Mouse (Mus musculus): ENCODE data around the gene Ccdc88c. TPM values are rescaled to one million over a fixed set of nuclear protein-coding genes. Genes with fewer than 3 reads are reported as not detected.

The Ccdc88c gene
- polyA plus RNA-seq, 1 experiment = 41.6 TPM

DNA sequence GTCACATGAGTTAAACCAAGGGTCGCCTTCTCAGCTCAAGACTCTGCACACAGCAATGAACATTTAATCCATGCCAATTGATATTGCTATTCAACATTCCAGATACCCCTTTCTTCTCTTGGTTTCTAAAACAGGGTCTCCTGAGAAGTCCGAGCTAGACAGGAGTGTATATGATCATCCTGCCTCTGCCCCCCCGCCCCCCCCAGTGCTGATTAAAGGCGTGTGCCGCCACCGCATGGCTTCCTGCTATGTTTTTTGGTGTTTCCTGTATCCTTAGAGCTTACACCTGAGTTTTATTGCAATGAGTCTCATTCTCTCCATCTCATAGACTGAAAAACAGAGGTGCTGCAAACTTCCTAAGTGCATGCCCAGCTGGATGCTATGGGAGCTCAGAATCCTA, 127.5 kb downstream of the Ccdc88c start:
- no peak overlapping the region for H3K27ac ChIP-seq (ENCODE audit: control insufficient read depth, insufficient read depth, low read depth, low read length)
- no peaks in the 10 kb centered on the region for H3K36me3 ChIP-seq (ENCODE audit: control insufficient read depth, insufficient read depth, low read length)
- TF ChIP-seq CTCF (IDR thresholded peaks at IDR 0.05; ENCODE audit: control insufficient read depth, insufficient read depth, insufficient replicate concordance, low read depth, low read length) = no peak
- TF ChIP-seq POLR2A (IDR thresholded peaks at IDR 0.05; ENCODE audit: control insufficient read depth, low read depth, low read length) = no peak
- H3K27me3 ChIP-seq (ENCODE audit: control insufficient read depth, insufficient read depth, low read length) = no peaks in the 10 kb centered on the region
- no peak overlapping the region for H3K4me3 ChIP-seq (ENCODE audit: control insufficient read depth, low read depth, low read length)
- H3K4me1 ChIP-seq (ENCODE audit: control insufficient read depth, insufficient read depth, low read length) = peaks cover 10% of the 10 kb centered on the region

- Histone ChIP-seq H3K36me3 (ENCODE audit: control insufficient read depth, insufficient read depth, low read length) (no peaks in the 10 kb centered on the region), H3K4me1 (ENCODE audit: control insufficient read depth, insufficient read depth, low read length) (peaks cover 10% of the 10 kb centered on the region), H3K27ac (ENCODE audit: control insufficient read depth, insufficient read depth, low read depth, low read length) (no peak overlapping the region), H3K27me3 (ENCODE audit: control insufficient read depth, insufficient read depth, low read length) (no peaks in the 10 kb centered on the region), H3K4me3 (ENCODE audit: control insufficient read depth, low read depth, low read length) (no peak overlapping the region)
- TF ChIP-seq POLR2A (IDR thresholded peaks at IDR 0.05; ENCODE audit: control insufficient read depth, low read depth, low read length) (no peak), CTCF (IDR thresholded peaks at IDR 0.05; ENCODE audit: control insufficient read depth, insufficient read depth, insufficient replicate concordance, low read depth, low read length) (no peak)
These were observed 128.0 kb downstream of the Ccdc88c start for GRCm38 (mm10) chr12:100900901-100901300.

DNA sequence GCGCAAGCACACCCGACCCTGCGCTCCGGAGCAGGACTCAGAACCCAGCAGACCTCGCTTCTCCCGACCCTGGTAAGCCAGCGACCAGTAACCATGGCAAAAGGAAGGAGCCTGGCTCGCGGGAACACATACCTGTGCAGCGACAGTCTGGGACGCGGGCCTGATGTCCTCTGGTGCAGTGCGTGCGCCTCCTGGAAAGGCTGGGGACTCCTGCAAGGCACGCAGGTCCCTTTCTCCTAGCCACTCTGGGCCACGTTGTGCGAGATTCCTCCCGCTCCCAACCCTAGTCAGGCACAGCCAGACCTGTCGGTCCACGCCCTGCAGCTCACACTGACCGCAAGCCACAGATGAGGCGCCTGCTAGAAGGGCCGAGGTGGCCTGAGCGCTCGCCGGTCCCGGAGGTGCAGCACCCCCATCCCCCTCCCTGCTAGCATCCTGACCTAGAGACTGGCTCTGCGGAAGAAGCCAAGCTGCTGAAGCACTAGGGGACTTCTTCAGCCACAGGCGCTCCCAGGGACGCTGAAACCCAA, 129.7 kb downstream of the Ccdc88c start:
- TF ChIP-seq CTCF (IDR thresholded peaks at IDR 0.05; ENCODE audit: control insufficient read depth, insufficient read depth, insufficient replicate concordance, low read depth, low read length) (no peak), POLR2A (IDR thresholded peaks at IDR 0.05; ENCODE audit: control insufficient read depth, low read depth, low read length) (no peak)
- no peaks in the 10 kb centered on the region for H3K27me3 ChIP-seq (ENCODE audit: control insufficient read depth, insufficient read depth, low read length)
- H3K27ac ChIP-seq (ENCODE audit: control insufficient read depth, insufficient read depth, low read depth, low read length) = no peak overlapping the region
- no peaks in the 10 kb centered on the region for H3K36me3 ChIP-seq (ENCODE audit: control insufficient read depth, insufficient read depth, low read length)
- peaks cover 10% of the 10 kb centered on the region for H3K4me1 ChIP-seq (ENCODE audit: control insufficient read depth, insufficient read depth, low read length)
- peak overlapping the region; percentile 54 for H3K4me3 ChIP-seq (ENCODE audit: control insufficient read depth, low read depth, low read length)

DNA sequence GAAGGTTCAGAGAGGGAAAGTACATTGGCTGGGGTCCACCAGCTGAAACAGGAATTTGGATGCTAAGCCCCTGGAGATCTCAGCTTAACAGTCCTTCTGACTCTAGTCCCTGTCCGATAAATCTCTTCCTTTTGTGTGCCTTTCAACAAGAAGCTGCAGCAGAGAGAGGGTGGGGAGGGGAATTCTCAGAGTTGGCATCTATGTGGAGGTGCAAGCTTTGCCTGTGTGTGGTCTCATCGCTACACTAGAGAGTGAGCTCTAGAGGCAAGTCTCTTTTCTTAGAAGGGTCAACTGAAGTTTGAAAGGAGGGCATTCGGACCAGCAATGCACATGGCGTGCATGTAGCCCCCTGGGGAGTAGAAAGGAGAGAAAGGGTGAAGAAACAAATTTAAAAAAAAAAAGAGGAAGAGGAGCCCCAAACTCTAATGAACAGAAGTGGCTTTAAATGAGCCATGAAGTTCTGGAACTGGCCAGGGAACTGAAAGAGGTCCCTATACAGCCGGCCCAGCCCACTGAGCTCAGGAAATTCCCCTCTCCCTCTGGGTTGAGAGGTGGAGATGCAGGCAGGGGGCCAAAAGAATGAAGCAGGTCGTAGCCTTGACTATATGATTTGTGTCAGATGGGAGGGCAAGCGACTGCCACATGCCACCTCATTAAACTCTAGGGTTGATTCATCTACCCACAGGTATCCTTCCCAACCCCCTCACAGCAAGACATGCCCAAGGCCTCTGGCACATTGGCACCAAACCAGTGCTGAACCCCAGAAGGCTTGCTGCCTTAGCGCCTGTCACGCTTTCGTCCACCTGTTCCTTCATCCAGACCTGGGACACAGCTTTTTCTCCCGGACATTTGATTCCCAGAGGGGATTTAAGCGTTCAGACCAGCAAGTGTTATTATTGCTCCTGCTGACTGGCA, 130.9 kb downstream of the Ccdc88c start:
- Histone ChIP-seq H3K36me3 (ENCODE audit: control insufficient read depth, insufficient read depth, low read length) (no peaks in the 10 kb centered on the region), H3K27ac (ENCODE audit: control insufficient read depth, insufficient read depth, low read depth, low read length) (no peak overlapping the region), H3K4me1 (ENCODE audit: control insufficient read depth, insufficient read depth, low read length) (peaks cover 10% of the 10 kb centered on the region), H3K4me3 (ENCODE audit: control insufficient read depth, low read depth, low read length) (no peak overlapping the region), H3K27me3 (ENCODE audit: control insufficient read depth, insufficient read depth, low read length) (no peaks in the 10 kb centered on the region)
- no peak for TF ChIP-seq POLR2A (IDR thresholded peaks at IDR 0.05; ENCODE audit: control insufficient read depth, low read depth, low read length)
- no peak for TF ChIP-seq CTCF (IDR thresholded peaks at IDR 0.05; ENCODE audit: control insufficient read depth, insufficient read depth, insufficient replicate concordance, low read depth, low read length)

GRCm38 (mm10) chr12:100896661-100897060, 132.2 kb downstream of the Ccdc88c start:
- TF ChIP-seq CTCF (IDR thresholded peaks at IDR 0.05; ENCODE audit: control insufficient read depth, insufficient read depth, insufficient replicate concordance, low read depth, low read length) = no peak
- no peak for TF ChIP-seq POLR2A (IDR thresholded peaks at IDR 0.05; ENCODE audit: control insufficient read depth, low read depth, low read length)
- Histone ChIP-seq H3K27ac (ENCODE audit: control insufficient read depth, insufficient read depth, low read depth, low read length) (no peak overlapping the region), H3K27me3 (ENCODE audit: control insufficient read depth, insufficient read depth, low read length) (no peaks in the 10 kb centered on the region), H3K4me1 (ENCODE audit: control insufficient read depth, insufficient read depth, low read length) (peaks cover 10% of the 10 kb centered on the region), H3K36me3 (ENCODE audit: control insufficient read depth, insufficient read depth, low read length) (no peaks in the 10 kb centered on the region), H3K4me3 (ENCODE audit: control insufficient read depth, low read depth, low read length) (no peak overlapping the region)

DNA sequence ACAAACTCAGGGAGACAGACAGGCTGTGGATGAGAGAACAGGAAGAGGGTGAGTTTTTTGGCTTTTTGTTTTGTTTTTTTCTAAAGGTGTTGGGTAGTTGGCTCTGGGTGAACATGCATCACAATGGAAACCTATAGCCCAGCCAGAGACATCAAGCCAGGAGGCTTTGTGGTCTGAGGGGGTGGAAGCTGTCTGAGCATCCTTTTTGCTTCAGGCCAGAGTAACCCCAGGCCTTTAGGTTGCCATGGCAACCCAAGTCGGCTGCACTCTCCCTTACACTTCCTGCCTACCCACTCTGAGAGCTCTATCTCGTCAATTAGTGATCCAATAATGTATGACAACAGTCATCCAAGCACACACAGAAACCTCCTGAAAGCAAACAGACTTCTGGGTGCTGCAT, 133.4 kb downstream of the Ccdc88c start:
- TF ChIP-seq POLR2A (IDR thresholded peaks at IDR 0.05; ENCODE audit: control insufficient read depth, low read depth, low read length) (no peak), CTCF (IDR thresholded peaks at IDR 0.05; ENCODE audit: control insufficient read depth, insufficient read depth, insufficient replicate concordance, low read depth, low read length) (no peak)
- peaks cover 10% of the 10 kb centered on the region for H3K4me1 ChIP-seq (ENCODE audit: control insufficient read depth, insufficient read depth, low read length)
- H3K27ac ChIP-seq (ENCODE audit: control insufficient read depth, insufficient read depth, low read depth, low read length) = no peak overlapping the region
- no peaks in the 10 kb centered on the region for H3K27me3 ChIP-seq (ENCODE audit: control insufficient read depth, insufficient read depth, low read length)
- H3K4me3 ChIP-seq (ENCODE audit: control insufficient read depth, low read depth, low read length) = no peak overlapping the region
- H3K36me3 ChIP-seq (ENCODE audit: control insufficient read depth, insufficient read depth, low read length) = no peaks in the 10 kb centered on the region

DNA sequence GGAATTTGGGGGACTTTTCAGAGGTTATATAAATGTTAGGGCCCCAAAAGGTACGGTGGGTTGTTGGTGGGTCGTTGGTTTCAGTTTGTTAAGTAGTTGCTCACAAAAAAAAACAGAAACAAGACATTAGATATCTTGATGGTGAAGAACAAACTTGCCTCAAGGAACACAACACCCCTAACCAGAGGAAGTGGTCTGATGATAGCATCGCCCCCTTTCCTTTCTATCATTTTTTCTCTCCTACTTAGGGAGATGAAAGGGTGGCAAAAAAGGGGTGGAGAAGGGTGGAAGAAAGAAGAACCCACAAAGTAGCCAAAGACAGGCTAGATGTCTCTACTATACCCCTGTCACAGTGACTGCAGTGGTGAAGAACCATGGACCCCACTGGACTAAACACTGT, 138.3 kb downstream of the Ccdc88c start:
- no peak overlapping the region for H3K27ac ChIP-seq (ENCODE audit: control insufficient read depth, insufficient read depth, low read depth, low read length)
- H3K4me3 ChIP-seq (ENCODE audit: control insufficient read depth, low read depth, low read length) = no peak overlapping the region
- H3K27me3 ChIP-seq (ENCODE audit: control insufficient read depth, insufficient read depth, low read length) = no peaks in the 10 kb centered on the region
- no peak for TF ChIP-seq CTCF (IDR thresholded peaks at IDR 0.05; ENCODE audit: control insufficient read depth, insufficient read depth, insufficient replicate concordance, low read depth, low read length)
- TF ChIP-seq POLR2A (IDR thresholded peaks at IDR 0.05; ENCODE audit: control insufficient read depth, low read depth, low read length) = no peak
- H3K36me3 ChIP-seq (ENCODE audit: control insufficient read depth, insufficient read depth, low read length) = no peaks in the 10 kb centered on the region
- H3K4me1 ChIP-seq (ENCODE audit: control insufficient read depth, insufficient read depth, low read length) = no peaks in the 10 kb centered on the region; the same call in 1 of the 2 replicates

Measured in testis, adult 2 months (tissue).